Mouse (Mus musculus) stomach, embryonic 16.5 days (tissue): Measurements from ENCODE around the gene Aco1. TPM values are rescaled to one million over a fixed set of nuclear protein-coding genes. Genes with fewer than 3 reads are reported as not detected.

Experiments used
- ATAC-seq: fragments of 200-750 bp; cut with Nextera tagmentation; 2 replicates; pipeline ENCODE4 v1.8.0; 2017; ENCODE audit warnings: moderate number of reproducible peaks, moderate TSS enrichment; ENCODE audit not compliant: insufficient read depth, low FRiP score
- H3K27ac ChIP-seq: fragments of 300-500 bp; sonication (generic); 2 replicates; pipeline ENCODE4 v1.5.1; 2014; ENCODE audit warnings: low read length
- H3K27me3 ChIP-seq: fragments of 300-500 bp; sonication (generic); 2 replicates; pipeline ENCODE4 v1.6.1; 2014; ENCODE audit warnings: low read length, control low read depth, mixed read lengths; ENCODE audit not compliant: control insufficient read depth, insufficient read depth
- H3K36me3 ChIP-seq: fragments of 300-500 bp; sonication (generic); 2 replicates; pipeline ENCODE4 v1.6.1; 2014; ENCODE audit warnings: low read length; ENCODE audit not compliant: control insufficient read depth, insufficient read depth
- H3K4me1 ChIP-seq: fragments of 300-500 bp; sonication (generic); 2 replicates; pipeline ENCODE4 v1.6.1; 2014; ENCODE audit warnings: low read length, control low read depth, mixed read lengths; ENCODE audit not compliant: control insufficient read depth, insufficient read depth
- H3K4me2 ChIP-seq: fragments of 300-500 bp; sonication (generic); 2 replicates; pipeline ENCODE4 v1.6.1; 2014; ENCODE audit warnings: low read depth, low read length, mixed read lengths
- H3K4me3 ChIP-seq: fragments of 300-500 bp; sonication (generic); replicated peaks from 2 replicates; pipeline ENCODE4 v1.5.1; 2014; ENCODE audit warnings: mild to moderate bottlenecking, low read length
- H3K9ac ChIP-seq: fragments of 300-500 bp; sonication (generic); 2 replicates; pipeline ENCODE4 v1.6.1; 2014; ENCODE audit warnings: low read length
- H3K9me3 ChIP-seq: fragments of 300-500 bp; sonication (generic); replicated peaks from 2 replicates; pipeline ENCODE4 v1.6.1; 2016; ENCODE audit warnings: low read length, control low read depth; ENCODE audit not compliant: control insufficient read depth
- WGBS: fragments of 180-500 bp; shearing (Covaris S2); extraction: QIAGEN DNeasy Blood & Tissue Kit; methylation state at CpG from one replicate; pipeline ENCODE4 v1.1.7; 2014; 5-methylcytosine and 5-hydroxymethylcytosine counted together
- polyA plus RNA-seq: library from polyadenylated mRNA; unstranded; fragments of >200 nt; fragmentation: Nextera tagmentation; extraction: Ambion mirVana; gene quantifications from 2 replicates; pipeline ENCODE4 v1.2.1, GENCODE M21; 2015

Aco1 gene
- polyA plus RNA-seq, 1 experiment from 2014 or later = 66.3 TPM

GRCm38 (mm10) chr4:40187956-40188355, 45.1 kb downstream of the Aco1 start:
- Histone ChIP-seq H3K4me2 (no peak overlapping the region), H3K27me3 (no peaks in the 10 kb centered on the region), H3K9ac (no peak overlapping the region), H3K4me3 (no peak overlapping the region), H3K4me1 (no peaks in the 10 kb centered on the region), H3K9me3 (no peaks in the 10 kb centered on the region), H3K36me3 (peaks cover 24% of the 10 kb centered on the region), H3K27ac (no peak overlapping the region)
- no peak for ATAC-seq
- 74% methylated on average over 7 of the region's 7 CpGs for WGBS

GRCm38 (mm10) chr4:40192246-40192645, 49.4 kb downstream of the Aco1 start:
- WGBS = 69% methylated on average over 2 of the region's 2 CpGs
- Histone ChIP-seq H3K9ac (no peak overlapping the region), H3K4me1 (no peaks in the 10 kb centered on the region), H3K27ac (no peak overlapping the region), H3K27me3 (no peaks in the 10 kb centered on the region), H3K4me2 (no peak overlapping the region), H3K36me3 (peaks cover 12% of the 10 kb centered on the region; the same call in 1 of the 2 replicates), H3K4me3 (no peak overlapping the region), H3K9me3 (no peaks in the 10 kb centered on the region)
- no peak for ATAC-seq

- 78% methylated on average over 9 of the region's 9 CpGs for WGBS
- Histone ChIP-seq H3K9ac (no peak overlapping the region), H3K36me3 (peaks cover 11% of the 10 kb centered on the region; the same call in 1 of the 2 replicates), H3K4me1 (no peaks in the 10 kb centered on the region), H3K4me3 (no peak overlapping the region), H3K9me3 (no peaks in the 10 kb centered on the region), H3K27me3 (no peaks in the 10 kb centered on the region), H3K4me2 (no peak overlapping the region), H3K27ac (no peak overlapping the region)
- ATAC-seq = no peak
Observed at GRCm38 (mm10) chr4:40193461-40193860, 50.6 kb downstream of the Aco1 start.

GRCm38 (mm10) chr4:40195336-40195735, 52.5 kb downstream of the Aco1 start:
- Histone ChIP-seq H3K9me3 (no peaks in the 10 kb centered on the region), H3K36me3 (peaks cover 6% of the 10 kb centered on the region; the same call in 1 of the 2 replicates), H3K9ac (no peak overlapping the region), H3K4me1 (no peaks in the 10 kb centered on the region), H3K4me3 (no peak overlapping the region), H3K27ac (no peak overlapping the region), H3K27me3 (no peaks in the 10 kb centered on the region), H3K4me2 (no peak overlapping the region)
- ATAC-seq = no peak
- 88% methylated on average over 2 of the region's 2 CpGs for WGBS

GRCm38 (mm10) chr4:40202205-40202604, 59.3 kb downstream of the Aco1 start:
- Histone ChIP-seq H3K4me2 (no peak overlapping the region), H3K36me3 (0 out of 2 replicates have a peak, but pooled peaks cover 3% of the 10 kb centered on the region), H3K27me3 (no peaks in the 10 kb centered on the region), H3K4me3 (no peak overlapping the region), H3K4me1 (no peaks in the 10 kb centered on the region), H3K27ac (no peak overlapping the region), H3K9ac (no peak overlapping the region), H3K9me3 (no peaks in the 10 kb centered on the region)
- WGBS = 89% methylated on average over 6 of the region's 6 CpGs
- no peak for ATAC-seq

GRCm38 (mm10) chr4:40204374-40204773, 61.5 kb downstream of the Aco1 start:
- no peak for ATAC-seq
- no peaks in the 10 kb centered on the region for H3K27me3 ChIP-seq
- 89% methylated on average over 3 of the region's 3 CpGs for WGBS
- no peak overlapping the region for H3K27ac ChIP-seq
- H3K4me1 ChIP-seq = no peaks in the 10 kb centered on the region
- H3K36me3 ChIP-seq = peaks cover under 1% of the 10 kb centered on the region; the same call in 1 of the 2 replicates
- no peak overlapping the region for H3K4me3 ChIP-seq
- no peaks in the 10 kb centered on the region for H3K9me3 ChIP-seq
- no peak overlapping the region for H3K9ac ChIP-seq
- H3K4me2 ChIP-seq = no peak overlapping the region

- Histone ChIP-seq H3K4me2 (no peak overlapping the region), H3K9ac (no peak overlapping the region), H3K27me3 (no peaks in the 10 kb centered on the region), H3K36me3 (peaks cover 2% of the 10 kb centered on the region; the same call in 1 of the 2 replicates), H3K4me3 (no peak overlapping the region), H3K9me3 (no peaks in the 10 kb centered on the region), H3K4me1 (no peaks in the 10 kb centered on the region), H3K27ac (no peak overlapping the region)
- 88% methylated on average over 22 of the region's 22 CpGs for whole genome bisulfite sequencing
- no peak for ATAC-seq
Observed at GRCm38 (mm10) chr4:40205231-40205903, 62.5 kb downstream of the Aco1 start.

- Histone ChIP-seq H3K9me3 (no peaks in the 10 kb centered on the region), H3K9ac (no peak overlapping the region), H3K27ac (no peak overlapping the region), H3K36me3 (peaks cover 2% of the 10 kb centered on the region; the same call in 1 of the 2 replicates), H3K4me3 (no peak overlapping the region), H3K27me3 (no peaks in the 10 kb centered on the region), H3K4me1 (no peaks in the 10 kb centered on the region), H3K4me2 (no peak overlapping the region)
- 83% methylated on average over 5 of the region's 5 CpGs for WGBS
- no peak for ATAC-seq
Observed at GRCm38 (mm10) chr4:40207701-40208100, 64.8 kb downstream of the Aco1 start.

- no peak overlapping the region for H3K27ac ChIP-seq
- peaks cover 10% of the 10 kb centered on the region for H3K36me3 ChIP-seq
- H3K4me1 ChIP-seq = no peaks in the 10 kb centered on the region
- H3K4me3 ChIP-seq = no peak overlapping the region
- no peak for ATAC-seq
- 87% methylated on average over 4 of the region's 6 CpGs for WGBS
- H3K9ac ChIP-seq = no peak overlapping the region
- H3K4me2 ChIP-seq = no peak overlapping the region
- H3K9me3 ChIP-seq = no peaks in the 10 kb centered on the region
- H3K27me3 ChIP-seq = no peaks in the 10 kb centered on the region
Observed at GRCm38 (mm10) chr4:40212177-40212576, 69.3 kb downstream of the Aco1 start.
